Mouse (Mus musculus) brain, embryonic 14.5 days (tissue): Measurements from ENCODE around the gene Cpd.

ENCODE experiments used
- CTCF ChIP-seq: fragments of 200-500 bp; IDR thresholded peaks from 2 replicates; pipeline ENCODE4 v1.5.1; 2012; ENCODE audit warnings: inconsistent platforms, mild to moderate bottlenecking, moderate library complexity, borderline replicate concordance; ENCODE audit not compliant: insufficient read depth, insufficient read length; ENCODE audit errors: extremely low read depth
- POLR2A ChIP-seq: fragments of 200-500 bp; IDR thresholded peaks from 2 replicates; pipeline ENCODE4 v1.6.1; 2012; ENCODE audit warnings: mild to moderate bottlenecking, inconsistent platforms, borderline replicate concordance; ENCODE audit not compliant: poor library complexity, insufficient read depth, insufficient read length, severe bottlenecking; ENCODE audit errors: extremely low read depth

GRCm38 (mm10) chr11:76734560-76734959 lies 112.3 kb downstream of the Cpd start:
- TF ChIP-seq CTCF (no peak), POLR2A (no peak)
